Mouse (Mus musculus): Measurements from ENCODE around the gene Ncoa5. TPM values are rescaled to one million over a fixed set of nuclear protein-coding genes. Genes with fewer than 3 reads are reported as not detected.

Ncoa5 gene
- total RNA-seq, 2 experiments from 2014 or later = 55.5 to 57.5 TPM

GRCm38 (mm10) chr2:164964981-164965380 lies 69.7 kb downstream of the Ncoa5 start:
- intact Hi-C loops (cut with DNase I) = loop anchor here (5.0 to 10.0 kb wide), 2 partner anchors 322 to 390 kb away; partner anchors contain the start of gene Slc35c2
- no peak for DNase-seq (ENCODE audit: extremely low spot score in 1 of 2, low spot score in 2 of 2)

GRCm38 (mm10) chr2:164964242-164964894 lies 70.3 kb downstream of the Ncoa5 start:
- peak; percentile 53 to 59 for DNase-seq (ENCODE audit: extremely low spot score in 1 of 2, low spot score in 2 of 2)
- Histone ChIP-seq H3K4me3 (no peak overlapping the region), H3K27ac (peak overlapping the region; percentile 77)
- TF ChIP-seq CTCF (IDR thresholded peaks at IDR 0.05) = no peak
- intact Hi-C loops (cut with DNase I) = loop anchor here (10.0 kb wide), 1 partner anchor 390 kb away; no protein-coding TSS in a partner anchor

More at GRCm38 (mm10) chr2:164964981-164965380, 69.7 kb downstream of the Ncoa5 start:
- no peak for TF ChIP-seq CTCF (IDR thresholded peaks at IDR 0.05)
- Histone ChIP-seq H3K4me3 (no peak overlapping the region), H3K27ac (peak overlapping the region; percentile 77)

GRCm38 (mm10) chr2:164962183-164962580 lies 72.5 kb downstream of the Ncoa5 start:
- Histone ChIP-seq H3K27ac (peak overlapping the region; percentile 63), H3K4me3 (no peak overlapping the region)
- no peak for TF ChIP-seq CTCF (IDR thresholded peaks at IDR 0.05)
- intact Hi-C loops (cut with DNase I) = loop anchor here (10.0 kb wide), 1 partner anchor 393 kb away; no protein-coding TSS in a partner anchor
- no peak for DNase-seq (ENCODE audit: extremely low spot score in 1 of 2, low spot score in 2 of 2)

- DNase-seq (ENCODE audit: extremely low spot score in 1 of 2, low spot score in 2 of 2) = peak; percentile 76 to 81
- peak; percentile 81 for TF ChIP-seq CTCF (IDR thresholded peaks at IDR 0.05)
- H3K27ac ChIP-seq = peak overlapping the region; percentile 64
- peak overlapping the region; percentile 57 for H3K4me3 ChIP-seq
- intact Hi-C loops (cut with DNase I) = loop anchor here (2.0 to 10.0 kb wide), 3 partner anchors 71 to 393 kb away; no protein-coding TSS in a partner anchor
These were observed 73.0 kb downstream of the Ncoa5 start for GRCm38 (mm10) chr2:164961506-164962182.

- intact Hi-C loops (cut with DNase I) = loop anchor here (2.0 to 10.0 kb wide), 3 partner anchors 72 to 394 kb away; no protein-coding TSS in a partner anchor
- peak; percentile 70 for DNase-seq (ENCODE audit: extremely low spot score in 1 of 2, low spot score in 2 of 2)
- H3K27ac ChIP-seq = peak within 1 kb of the TSS; percentile 69
These were observed 73.8 kb downstream of the Ncoa5 start, which contains the start of gene Slc12a5 for GRCm38 (mm10) chr2:164960716-164961441. Gene Slc12a5 (plus strand): TSS chr2:164960802.

GRCm38 (mm10) chr2:164957548-164958315 lies 76.9 kb downstream of the Ncoa5 start:
- DNase-seq (ENCODE audit: extremely low spot score in 1 of 2, low spot score in 2 of 2) = no peak
- peak; percentile 31 for TF ChIP-seq CTCF (IDR thresholded peaks at IDR 0.05)
- Histone ChIP-seq H3K27ac (no peak overlapping the region), H3K4me3 (no peak overlapping the region)
- intact Hi-C loops (cut with DNase I) = no loop called here

More at GRCm38 (mm10) chr2:164960716-164961441, 73.8 kb downstream of the Ncoa5 start, which contains the start of gene Slc12a5:
- TF ChIP-seq CTCF (IDR thresholded peaks at IDR 0.05) = no peak
- H3K4me3 ChIP-seq = peak within 1 kb of the TSS; percentile 57

GRCm38 (mm10) chr2:164956195-164956594 lies 78.5 kb downstream of the Ncoa5 start:
- intact Hi-C loops (cut with DNase I) = no loop called here

GRCm38 (mm10) chr2:164955725-164956124 lies 78.9 kb downstream of the Ncoa5 start:
- intact Hi-C loops (cut with DNase I) = no loop called here
- no peak overlapping the region for H3K27ac ChIP-seq
- H3K4me3 ChIP-seq = no peak overlapping the region
- no peak for DNase-seq (ENCODE audit: extremely low spot score in 1 of 2, low spot score in 2 of 2)
- no peak for TF ChIP-seq CTCF (IDR thresholded peaks at IDR 0.05)

More at GRCm38 (mm10) chr2:164956195-164956594, 78.5 kb downstream of the Ncoa5 start:
- Histone ChIP-seq H3K27ac (no peak overlapping the region), H3K4me3 (no peak overlapping the region)
- no peak for TF ChIP-seq CTCF (IDR thresholded peaks at IDR 0.05)
- DNase-seq (ENCODE audit: extremely low spot score in 1 of 2, low spot score in 2 of 2) = no peak

GRCm38 (mm10) chr2:164953224-164953623 lies 81.4 kb downstream of the Ncoa5 start:
- TF ChIP-seq CTCF (IDR thresholded peaks at IDR 0.05) = peak; percentile 97
- H3K4me3 ChIP-seq = no peak overlapping the region
- intact Hi-C loops (cut with DNase I) = no loop called here
- H3K27ac ChIP-seq = no peak overlapping the region
- peak; percentile 78 to 87 for DNase-seq (ENCODE audit: extremely low spot score in 1 of 2, low spot score in 2 of 2)

- H3K4me3 ChIP-seq = no peak overlapping the region
- intact Hi-C loops (cut with DNase I) = no loop called here
- DNase-seq (ENCODE audit: extremely low spot score in 1 of 2, low spot score in 2 of 2) = no peak
- peak; percentile 3; the same call in 1 of the 2 replicates for TF ChIP-seq CTCF (IDR thresholded peaks at IDR 0.05)
- H3K27ac ChIP-seq = no peak overlapping the region
These were observed 82.2 kb downstream of the Ncoa5 start for GRCm38 (mm10) chr2:164952448-164952847.

- DNase-seq (ENCODE audit: extremely low spot score in 1 of 2, low spot score in 2 of 2) = no peak
- TF ChIP-seq CTCF (IDR thresholded peaks at IDR 0.05) = peak; percentile 25
- intact Hi-C loops (cut with DNase I) = loop anchor here (2.0 kb wide), 1 partner anchor 27 kb away; no protein-coding TSS in a partner anchor
- no peak overlapping the region for H3K4me3 ChIP-seq
- no peak overlapping the region for H3K27ac ChIP-seq
These were observed 82.9 kb downstream of the Ncoa5 start for GRCm38 (mm10) chr2:164951745-164952144.

Data from left cerebral cortex, adult 2 months (tissue).